Mouse (Mus musculus) liver, embryonic 14.5 days (tissue): ENCODE measurements around the gene H2-Ab1. TPM values are rescaled to one million over a fixed set of nuclear protein-coding genes. Genes with fewer than 3 reads are reported as not detected.

Experiments
- ATAC-seq: fragments of 200-750 bp; cut with Nextera tagmentation; 2 replicates; pipeline ENCODE4 v1.8.0; 2017; ENCODE audit warnings: moderate number of reproducible peaks, mild to moderate bottlenecking, moderate library complexity; ENCODE audit not compliant: insufficient read depth
- DNase-seq, 3 experiments: peaks; one replicate each; pipeline ENCODE4 v3.0.0-alpha.2; 2012 to 2013; ENCODE audit warnings: low read depth in 3 of 3, low spot score in 3 of 3
- H3K27ac ChIP-seq: fragments of 300-500 bp; sonication (generic); 2 replicates; pipeline ENCODE4 v1.5.1; 2014; ENCODE audit warnings: moderate library complexity, mild to moderate bottlenecking, control low read depth, inconsistent platforms
- H3K27me3 ChIP-seq: fragments of 300-500 bp; sonication (generic); 2 replicates; pipeline ENCODE4 v1.6.1; 2014; ENCODE audit warnings: mild to moderate bottlenecking, low read length, moderate library complexity; ENCODE audit not compliant: control insufficient read depth, insufficient read depth
- H3K36me3 ChIP-seq: fragments of 300-500 bp; sonication (generic); replicated peaks from 2 replicates; pipeline ENCODE4 v1.6.1; 2014; ENCODE audit warnings: low read depth; ENCODE audit not compliant: control insufficient read depth, insufficient read depth
- H3K4me1 ChIP-seq, 2 experiments: fragments of 200-500 bp in 1 of 2; fragments of 300-500 bp in 1 of 2; sonication (generic) in 1 of 2; replicated peaks; 2 replicates each; pipeline ENCODE4 v1.6.1; 2012 to 2014; ENCODE audit warnings: antibody characterized with exemption in 1 of 2, inconsistent platforms in 1 of 2, low read length in 1 of 2; ENCODE audit not compliant: control insufficient read depth in 2 of 2, insufficient read depth in 2 of 2
- H3K4me2 ChIP-seq: fragments of 300-500 bp; sonication (generic); 2 replicates; pipeline ENCODE4 v1.6.1; 2014; ENCODE audit warnings: low read depth, mild to moderate bottlenecking, control low read depth, moderate library complexity
- H3K4me3 ChIP-seq, 2 experiments: fragments of 200-500 bp in 1 of 2; fragments of 300-500 bp in 1 of 2; sonication (generic) in 1 of 2; 2 replicates each; pipeline ENCODE4 v1.5.1; 2012 to 2014; ENCODE audit warnings: low read depth in 2 of 2, low read length in 2 of 2, mild to moderate bottlenecking in 2 of 2, control low read depth in 1 of 2, inconsistent platforms in 1 of 2, moderate library complexity in 1 of 2; ENCODE audit not compliant: insufficient read depth in 1 of 2
- H3K9ac ChIP-seq: fragments of 300-500 bp; sonication (generic); replicated peaks from 2 replicates; pipeline ENCODE4 v1.6.1; 2014; ENCODE audit warnings: mild to moderate bottlenecking, control low read depth, moderate library complexity
- H3K9me3 ChIP-seq: fragments of 300-500 bp; sonication (generic); 2 replicates; pipeline ENCODE4 v1.6.1; 2016; ENCODE audit warnings: low read length, mixed read lengths; ENCODE audit not compliant: control insufficient read depth
- CTCF ChIP-seq: IDR thresholded peaks from 2 replicates; pipeline ENCODE4 v1.5.1; 2016; ENCODE audit warnings: antibody characterized with exemption, low read depth, control low read depth
- EP300 ChIP-seq: IDR thresholded peaks from 2 replicates; pipeline ENCODE4 v1.6.1; 2016; ENCODE audit warnings: antibody characterized with exemption, low read depth
- WGBS: fragments of 180-500 bp; shearing (Covaris S2); extraction: QIAGEN DNeasy Blood & Tissue Kit; methylation state at CpG from one replicate; pipeline ENCODE4 v1.1.7; 2014; ENCODE audit not compliant: insufficient replicate concordance; 5-methylcytosine and 5-hydroxymethylcytosine counted together
- polyA plus RNA-seq, 2 experiments: library from polyadenylated mRNA; depleted of rRNA in 1 of 2; stranded (reverse) in 1 of 2; unstranded in 1 of 2; fragments of >200 nt; fragmentation: Nextera tagmentation in 1 of 2; extraction: Ambion mirVana in 1 of 2; gene quantifications; 2 replicates each; pipeline versions ENCODE4 v1.2.1 to v1.2.3; 2012 to 2014

Gene H2-Ab1
- polyA plus RNA-seq, 2 experiments = 2.3 to 3.3 TPM

- Histone ChIP-seq H3K4me1 (peaks cover 0 to 3% of the 10 kb centered on the region in 2 experiments; a peak in 2 of 4 replicates), H3K9me3 (no peaks in the 10 kb centered on the region), H3K4me2 (no peak overlapping the region), H3K9ac (no peak overlapping the region), H3K36me3 (no peaks in the 10 kb centered on the region), H3K4me3 (no peak overlapping the region), H3K27ac (no peak overlapping the region), H3K27me3 (peaks cover 18% of the 10 kb centered on the region)
- DNase-seq (no peak), ATAC-seq (no peak)
- TF ChIP-seq CTCF (no peak), EP300 (no peak)
- WGBS = 56% methylated on average over 2 of the region's 2 CpGs
These were observed 11.3 kb downstream of the H2-Ab1 start for GRCm38 (mm10) chr17:34268748-34269147.

GRCm38 (mm10) chr17:34269817-34270216, 12.3 kb downstream of the H2-Ab1 start:
- Histone ChIP-seq H3K9ac (no peak overlapping the region), H3K4me2 (no peak overlapping the region), H3K9me3 (no peaks in the 10 kb centered on the region), H3K4me1 (no peaks in the 10 kb centered on the region), H3K27ac (no peak overlapping the region), H3K36me3 (no peaks in the 10 kb centered on the region), H3K4me3 (no peak overlapping the region), H3K27me3 (peaks cover 8% of the 10 kb centered on the region)
- DNase-seq = no peak
- no peak for ATAC-seq
- no peak for TF ChIP-seq CTCF
- TF ChIP-seq EP300 = no peak
- WGBS = 59% methylated on average over 4 of the region's 4 CpGs

GRCm38 (mm10) chr17:34270230-34270629, 12.7 kb downstream of the H2-Ab1 start:
- DNase-seq (no peak), ATAC-seq (no peak)
- H3K9me3 ChIP-seq = no peaks in the 10 kb centered on the region
- no peak for TF ChIP-seq EP300
- no peak for TF ChIP-seq CTCF
- 48% methylated on average over 2 of the region's 2 CpGs for WGBS
- no peak overlapping the region for H3K9ac ChIP-seq
- no peak overlapping the region for H3K4me2 ChIP-seq
- H3K27me3 ChIP-seq = peaks cover 3% of the 10 kb centered on the region
- no peaks in the 10 kb centered on the region for H3K36me3 ChIP-seq
- H3K4me3 ChIP-seq = no peak overlapping the region
- no peak overlapping the region for H3K27ac ChIP-seq
- no peaks in the 10 kb centered on the region for H3K4me1 ChIP-seq

GRCm38 (mm10) chr17:34270940-34271339, 13.5 kb downstream of the H2-Ab1 start:
- ATAC-seq = no peak
- DNase-seq = no peak
- H3K4me1 ChIP-seq = no peaks in the 10 kb centered on the region
- H3K9me3 ChIP-seq = no peaks in the 10 kb centered on the region
- H3K9ac ChIP-seq = no peak overlapping the region
- no peaks in the 10 kb centered on the region for H3K36me3 ChIP-seq
- no peak overlapping the region for H3K4me2 ChIP-seq
- no peak overlapping the region for H3K27ac ChIP-seq
- no peaks in the 10 kb centered on the region for H3K27me3 ChIP-seq
- TF ChIP-seq EP300 (no peak), CTCF (no peak)
- WGBS = 42% methylated on average over 2 of the region's 2 CpGs
- H3K4me3 ChIP-seq = no peak overlapping the region

- no peak overlapping the region for H3K4me3 ChIP-seq
- no peak for ATAC-seq
- TF ChIP-seq EP300 (no peak), CTCF (no peak)
- H3K9me3 ChIP-seq = no peaks in the 10 kb centered on the region
- H3K4me1 ChIP-seq = no peaks in the 10 kb centered on the region
- no peaks in the 10 kb centered on the region for H3K36me3 ChIP-seq
- no peak overlapping the region for H3K27ac ChIP-seq
- no peaks in the 10 kb centered on the region for H3K27me3 ChIP-seq
- no peak overlapping the region for H3K4me2 ChIP-seq
- H3K9ac ChIP-seq = no peak overlapping the region
- DNase-seq = no peak
- 76% methylated on average over 1 of the region's 1 CpGs for WGBS
These were observed 14.6 kb downstream of the H2-Ab1 start for GRCm38 (mm10) chr17:34272102-34272501.

- WGBS = 77% methylated on average over 1 of the region's 1 CpGs
- ATAC-seq = no peak
These were observed 23.1 kb downstream of the H2-Ab1 start for GRCm38 (mm10) chr17:34280499-34281038.

More at GRCm38 (mm10) chr17:34280499-34281038, 23.1 kb downstream of the H2-Ab1 start:
- Histone ChIP-seq H3K27me3 (no peaks in the 10 kb centered on the region), H3K27ac (no peak overlapping the region), H3K9me3 (no peaks in the 10 kb centered on the region), H3K4me3 (no peak overlapping the region), H3K4me2 (no peak overlapping the region), H3K9ac (no peak overlapping the region), H3K4me1 (no peaks in the 10 kb centered on the region), H3K36me3 (no peaks in the 10 kb centered on the region)
- TF ChIP-seq EP300 (no peak), CTCF (no peak)
- DNase-seq = no peak
